Mouse (Mus musculus) thymus, postnatal 4 days (tissue): ENCODE data around the gene Pdzk1.

Source experiments
- DNase-seq: peaks from one replicate; pipeline ENCODE4 v3.0.0; 2021

Gene Pdzk1

DNA sequence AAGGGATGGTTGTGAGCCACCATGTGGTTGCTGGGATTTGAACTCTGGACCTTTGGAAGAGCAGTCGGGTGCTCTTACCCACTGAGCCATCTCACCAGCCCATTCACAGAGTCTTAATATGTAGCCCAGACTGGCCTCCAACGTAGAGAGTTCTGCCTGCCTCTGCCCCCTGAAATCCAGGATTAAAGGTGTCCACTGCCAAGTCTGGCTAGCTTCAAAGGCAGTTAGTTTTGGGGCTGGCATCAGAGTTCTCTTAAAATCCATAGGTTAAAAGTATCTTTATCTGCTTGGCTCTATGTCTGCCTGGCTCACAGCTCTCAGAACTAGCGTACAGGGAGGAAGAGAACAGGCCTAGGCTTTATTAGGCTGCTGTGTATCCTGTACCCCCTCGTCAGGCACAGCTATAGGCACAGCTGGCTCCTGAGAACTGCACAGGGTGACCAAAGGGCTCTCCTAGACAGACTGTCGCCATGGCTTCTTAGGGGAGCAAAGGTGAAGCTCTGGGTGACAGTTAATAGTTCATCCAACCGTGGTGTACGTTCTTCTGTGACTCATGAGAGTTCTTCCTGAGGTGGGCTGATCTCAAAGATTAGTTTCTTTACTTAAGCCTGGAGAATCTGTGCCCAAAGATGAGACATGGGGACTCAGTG is 10.0 kb downstream of the Pdzk1 start:
- no peak for DNase-seq

DNA sequence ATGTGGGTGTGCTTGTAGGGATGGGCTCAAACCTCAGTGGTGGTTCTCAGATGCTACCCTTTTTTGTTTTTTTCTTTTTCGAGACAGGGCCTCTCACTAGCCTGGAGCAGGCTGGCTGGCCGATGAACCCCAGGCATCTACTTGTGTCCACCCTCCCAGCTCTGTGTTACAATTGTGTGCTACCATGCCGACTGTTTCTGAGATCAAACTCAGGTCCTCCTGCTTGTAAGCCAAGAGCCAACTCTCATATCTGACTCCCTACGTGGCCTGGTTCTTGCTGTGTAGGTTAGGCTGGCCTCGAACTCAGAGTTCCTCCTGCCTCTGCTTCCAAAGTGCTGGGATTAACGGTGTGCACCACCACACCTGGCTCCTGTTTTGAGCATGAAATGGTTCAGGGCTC is 16.1 kb downstream of the Pdzk1 start:
- DNase-seq, result peak; percentile 8

DNA sequence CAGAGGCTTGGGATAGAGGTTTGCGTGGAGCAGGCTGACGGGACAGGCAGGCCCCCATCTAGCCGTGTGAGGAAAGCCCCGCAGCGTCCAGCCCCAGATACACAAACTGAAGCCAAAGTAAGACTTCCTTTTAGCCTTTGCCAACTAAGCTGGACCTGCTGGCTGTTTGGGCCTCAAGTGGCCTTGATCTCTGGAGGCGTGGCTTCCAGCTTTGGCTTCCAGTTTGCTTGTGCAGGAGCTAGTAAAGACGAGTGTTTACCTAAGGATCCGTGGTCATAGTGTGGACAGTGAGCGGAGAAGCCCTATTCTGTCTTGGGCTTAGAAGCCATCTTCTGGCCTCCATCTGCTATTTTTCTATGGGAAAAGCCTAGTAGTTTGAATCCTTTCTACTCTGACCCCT is 16.7 kb downstream of the Pdzk1 start:
- DNase-seq, result peak; percentile 7

DNA sequence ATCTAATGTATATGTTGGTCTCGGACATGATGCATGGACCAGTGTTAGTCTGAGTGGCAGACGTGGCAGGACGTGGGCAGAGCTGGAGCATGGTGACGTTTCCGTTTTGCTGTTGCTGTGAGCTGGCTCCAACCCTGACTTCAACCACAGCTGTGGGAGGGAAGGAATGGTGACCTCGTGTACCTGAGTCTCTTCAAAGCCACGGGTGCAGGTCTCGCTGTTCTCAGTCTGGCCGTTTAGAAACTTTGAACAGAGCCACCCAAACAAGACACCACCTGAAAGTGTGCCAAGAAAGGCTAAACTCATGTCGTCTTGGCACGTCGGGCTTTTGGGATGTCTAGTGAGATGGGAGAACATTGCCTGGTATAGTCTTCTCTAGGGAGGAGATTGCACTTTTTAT is 17.9 kb downstream of the Pdzk1 start:
- peak; percentile 42 for DNase-seq

DNA sequence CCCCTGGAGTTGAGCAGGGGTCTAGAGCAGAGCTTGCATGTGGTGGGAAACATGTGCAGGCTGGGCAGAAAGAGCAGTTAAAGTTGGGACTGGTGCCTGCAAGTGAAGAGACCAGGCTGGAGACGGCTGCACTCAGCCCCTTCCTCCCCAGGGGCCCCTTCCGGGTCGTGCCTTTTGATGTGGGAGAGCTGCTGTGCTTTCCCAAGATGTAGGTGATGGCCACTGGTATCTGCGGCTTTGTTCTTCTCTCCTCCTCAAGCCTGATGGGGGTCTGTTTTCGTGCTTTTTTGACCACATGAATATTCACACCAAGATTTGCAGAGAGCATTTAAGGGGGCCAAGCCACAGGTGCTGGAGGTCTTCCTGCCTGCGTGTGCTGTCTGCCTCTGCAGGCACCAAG is 18.6 kb downstream of the Pdzk1 start:
- DNase-seq, result peak; percentile 68

DNA sequence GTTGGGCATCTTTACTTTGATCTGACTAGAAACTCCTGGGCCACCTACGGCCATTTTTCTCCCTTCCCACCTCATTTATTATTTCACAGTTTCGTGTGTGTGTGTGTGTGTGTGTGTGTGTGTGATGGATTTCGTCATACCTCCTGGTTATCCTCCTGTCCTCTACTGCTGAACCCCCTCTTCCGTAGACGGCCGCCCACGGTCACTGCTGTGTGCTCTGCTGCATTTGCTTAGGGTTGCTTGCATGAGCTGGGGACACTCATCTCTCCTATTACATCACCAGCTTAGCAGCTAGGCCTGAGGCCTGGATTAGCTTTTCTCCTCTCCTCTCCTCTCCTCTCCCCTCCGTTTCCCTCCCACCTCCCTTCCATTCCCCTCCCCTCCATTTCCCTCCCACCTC is 19.4 kb downstream of the Pdzk1 start:
- DNase-seq, result peak; percentile 24

DNA sequence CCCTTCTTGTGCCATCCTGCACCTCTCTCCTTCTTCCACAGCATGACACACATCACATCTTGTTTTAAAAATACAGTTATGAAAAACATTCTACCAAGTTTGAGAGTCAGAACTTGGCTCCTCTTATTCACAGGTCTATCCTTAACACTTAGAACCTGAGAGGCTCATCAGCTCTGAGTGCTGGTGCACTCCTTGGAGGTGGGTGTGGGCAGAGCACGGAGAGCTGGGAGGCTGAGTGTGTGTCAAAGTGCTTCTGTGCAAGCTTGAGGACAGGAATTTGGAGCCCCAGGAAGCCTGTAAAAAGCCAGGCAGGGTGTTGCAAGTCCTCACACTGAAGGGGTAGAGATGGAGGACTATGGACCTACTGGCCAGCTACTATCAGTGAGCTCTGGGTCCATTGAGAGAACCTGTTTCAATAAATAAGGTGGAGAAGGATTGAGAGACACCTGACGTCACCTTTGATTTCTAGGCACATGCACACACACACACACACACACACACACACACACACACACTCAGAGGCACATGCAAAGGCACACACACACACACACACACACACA is 20.2 kb downstream of the Pdzk1 start:
- DNase-seq, result peak; percentile 6

DNA sequence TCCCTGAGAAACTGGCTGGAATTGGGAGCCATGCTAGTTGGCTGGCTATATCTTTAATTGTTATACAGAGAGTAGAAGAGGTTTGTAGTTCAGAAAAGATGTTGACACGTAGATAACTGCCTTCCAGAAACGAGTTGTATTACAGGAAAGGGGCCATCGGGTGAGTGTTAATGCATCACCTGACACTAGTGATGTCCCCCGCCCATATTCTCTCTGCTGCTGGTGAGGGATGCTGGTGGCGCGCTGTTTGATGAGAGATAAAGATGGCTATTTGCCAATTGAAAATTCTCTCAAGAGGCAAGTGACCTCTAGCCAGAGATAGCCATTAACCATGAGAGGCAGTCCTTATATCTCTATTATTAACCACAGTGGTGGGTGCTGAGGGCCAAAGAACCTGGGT is 23.5 kb downstream of the Pdzk1 start:
- no peak for DNase-seq

DNA sequence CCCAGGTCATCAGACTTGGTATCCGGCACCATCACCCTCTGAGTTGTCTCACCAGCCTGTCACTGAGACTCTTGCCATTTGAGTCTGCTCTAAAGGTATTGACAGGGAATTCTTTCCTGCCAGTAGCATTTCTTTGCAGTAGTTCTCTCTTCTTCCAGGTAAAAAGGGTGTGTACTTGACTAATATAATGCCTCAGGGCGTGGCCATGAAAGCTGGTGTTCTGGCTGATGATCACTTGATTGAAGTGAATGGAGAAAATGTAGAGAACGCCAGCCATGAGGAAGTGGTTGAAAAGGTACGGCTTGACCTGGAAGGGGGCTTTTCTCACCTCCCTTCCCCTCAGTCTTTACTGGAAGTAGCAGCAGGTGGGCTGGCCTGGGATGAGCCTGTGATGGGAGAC is 25.3 kb downstream of the Pdzk1 start:
- DNase-seq, result no peak

DNA sequence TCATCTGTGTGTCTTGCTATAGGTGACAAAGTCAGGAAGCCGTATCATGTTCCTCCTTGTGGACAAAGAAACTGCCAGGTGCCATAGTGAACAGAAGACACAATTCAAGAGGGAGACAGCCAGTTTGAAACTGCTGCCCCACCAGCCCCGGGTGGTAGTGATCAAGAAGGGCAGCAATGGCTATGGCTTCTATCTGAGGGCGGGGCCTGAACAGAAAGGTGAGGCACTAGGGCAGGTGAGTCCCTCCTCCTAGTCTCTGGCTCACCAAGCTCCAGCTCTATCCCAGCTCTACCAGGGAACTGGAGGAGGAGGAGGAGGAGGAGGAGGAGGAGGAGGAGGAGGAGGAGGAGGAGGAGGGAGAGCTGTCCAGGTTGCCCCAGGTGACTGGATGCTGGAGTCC is 26.7 kb downstream of the Pdzk1 start:
- no peak for DNase-seq

DNA sequence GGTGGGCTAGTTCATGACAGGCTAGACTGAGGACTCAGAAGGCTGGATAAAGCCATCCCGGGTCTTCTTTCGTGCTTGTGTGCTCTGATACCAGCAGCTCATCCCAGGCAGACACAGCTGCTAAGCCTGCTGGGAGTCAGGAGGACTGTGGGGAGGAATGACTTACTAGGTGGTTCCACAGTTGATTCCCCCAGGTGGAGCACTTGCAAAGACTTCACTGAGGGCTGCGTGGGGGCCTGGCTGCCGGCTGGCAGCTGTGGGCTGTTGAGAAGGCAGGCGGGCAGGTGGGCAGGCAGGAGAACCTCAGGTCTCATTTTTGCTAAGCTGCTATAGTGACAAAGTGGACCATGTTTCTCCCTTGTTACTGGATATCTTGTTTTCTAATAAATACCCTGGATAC is 31.4 kb downstream of the Pdzk1 start:
- no peak for DNase-seq

DNA sequence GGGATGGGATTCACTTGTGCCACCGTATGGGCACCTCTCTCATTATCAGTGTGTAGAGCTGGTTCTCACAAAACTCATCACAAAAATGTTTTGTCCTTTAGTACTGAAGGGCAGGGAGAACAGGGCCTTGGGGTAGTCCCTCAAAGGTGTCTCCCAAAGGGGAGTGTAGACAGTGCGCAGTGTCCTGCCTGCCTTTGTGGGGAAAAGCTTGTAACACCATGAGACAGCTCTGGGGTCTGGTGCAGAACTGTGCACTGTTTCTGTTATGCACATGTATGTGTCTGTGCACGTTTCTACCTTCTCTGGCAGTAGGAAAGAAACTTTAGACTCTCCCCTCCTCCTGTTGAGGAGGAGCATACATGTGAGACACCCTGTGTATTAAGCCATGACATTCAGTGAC is 38.8 kb downstream of the Pdzk1 start:
- no peak for DNase-seq

DNA sequence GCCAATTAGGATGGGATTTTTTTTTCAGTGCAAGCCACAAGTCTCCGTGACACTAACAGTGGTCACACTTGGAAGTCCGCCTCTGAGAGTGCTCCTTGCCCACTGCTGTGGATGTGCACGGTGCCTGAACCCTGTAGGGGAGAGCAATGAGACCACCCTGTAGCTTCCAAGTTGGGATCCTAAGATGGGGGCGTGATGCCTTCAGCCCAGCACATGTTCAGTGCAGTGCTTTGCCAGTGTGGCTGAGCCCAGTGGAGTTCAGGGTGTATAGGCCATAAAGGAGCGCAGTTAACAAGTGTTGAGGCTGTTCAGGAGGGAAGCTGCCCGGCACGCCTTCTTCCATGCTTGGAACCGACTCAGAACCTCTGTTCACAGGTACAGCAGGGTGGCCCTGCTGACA is 39.5 kb downstream of the Pdzk1 start:
- DNase-seq, result no peak

DNA sequence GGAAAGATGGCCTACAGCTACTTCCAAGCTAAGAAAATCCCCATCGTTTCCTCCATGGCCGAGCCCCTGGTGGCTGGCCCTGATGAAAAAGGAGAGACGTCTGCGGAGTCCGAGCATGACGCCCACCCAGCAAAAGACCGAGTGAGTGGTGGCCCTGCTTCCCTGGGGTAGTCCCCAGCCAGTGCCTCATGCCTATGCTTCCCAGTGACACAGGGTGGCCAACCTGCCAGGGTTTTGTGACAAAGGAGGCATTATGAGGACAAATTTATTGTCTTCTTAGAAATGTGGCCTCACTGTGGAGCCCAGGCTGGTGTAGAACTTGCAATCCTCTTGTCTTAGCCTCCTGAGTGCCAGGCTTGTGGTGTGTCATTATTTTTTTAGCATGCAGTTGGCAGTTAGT is 40.0 kb downstream of the Pdzk1 start:
- no peak for DNase-seq

DNA sequence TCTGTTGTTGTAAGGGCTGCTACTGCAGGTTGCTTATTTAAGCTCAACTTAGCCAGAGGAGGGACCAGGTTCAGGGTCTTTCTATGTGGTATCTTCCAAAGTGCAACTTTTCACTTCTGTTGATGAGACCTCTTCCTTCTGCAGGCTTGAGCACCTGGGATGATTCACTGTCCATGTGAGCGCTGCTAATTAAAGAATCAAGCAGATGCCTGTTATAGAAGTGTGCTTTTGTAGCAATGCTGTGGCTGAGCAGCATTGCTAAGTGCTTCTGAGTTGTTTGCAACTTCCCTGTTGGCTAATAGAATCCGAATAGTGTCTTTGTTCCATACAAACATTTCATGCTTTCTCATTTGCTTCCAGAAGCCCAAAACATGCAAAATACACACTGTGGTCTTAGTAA is 41.2 kb downstream of the Pdzk1 start:
- no peak for DNase-seq

DNA sequence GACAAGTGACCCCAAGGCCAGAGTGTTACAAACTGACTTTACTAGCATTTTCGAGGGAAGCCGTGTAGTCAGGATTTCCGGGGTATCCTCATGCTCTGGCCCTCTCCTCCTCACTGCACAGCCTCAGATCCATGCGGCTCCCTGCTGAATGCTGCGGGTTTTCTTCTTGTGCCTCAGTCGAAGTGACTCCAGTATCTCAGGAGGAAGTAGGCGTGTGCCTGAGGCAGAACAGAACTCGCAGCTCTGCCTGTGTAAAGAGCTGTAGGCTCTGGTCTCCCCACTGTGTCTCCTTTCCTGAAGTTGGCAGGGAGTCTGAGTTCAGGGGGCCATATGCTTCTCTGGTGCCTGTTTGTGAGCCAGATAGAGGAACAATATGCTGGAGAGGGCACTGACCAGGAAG is 42.0 kb downstream of the Pdzk1 start:
- DNase-seq, result no peak

DNA sequence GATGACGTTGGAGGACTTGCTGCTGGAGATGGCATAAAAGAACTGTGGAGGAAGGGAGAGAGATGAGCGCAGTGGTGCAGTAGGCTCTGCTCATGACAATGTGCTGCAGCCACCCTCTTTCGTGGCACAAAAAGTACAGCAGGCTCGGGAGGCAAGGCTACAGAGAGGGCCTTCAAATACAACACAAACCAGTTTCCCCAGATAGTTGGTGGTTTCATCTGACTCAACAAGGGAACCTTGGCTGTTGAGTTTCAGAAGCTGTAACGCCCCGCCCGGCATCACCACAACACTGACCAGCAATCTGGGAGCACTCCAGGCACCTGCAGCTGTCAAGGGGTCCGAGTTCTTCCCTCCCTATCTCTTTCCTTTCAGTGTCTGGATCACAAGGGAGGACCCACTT is 43.4 kb downstream of the Pdzk1 start:
- no peak for DNase-seq

DNA sequence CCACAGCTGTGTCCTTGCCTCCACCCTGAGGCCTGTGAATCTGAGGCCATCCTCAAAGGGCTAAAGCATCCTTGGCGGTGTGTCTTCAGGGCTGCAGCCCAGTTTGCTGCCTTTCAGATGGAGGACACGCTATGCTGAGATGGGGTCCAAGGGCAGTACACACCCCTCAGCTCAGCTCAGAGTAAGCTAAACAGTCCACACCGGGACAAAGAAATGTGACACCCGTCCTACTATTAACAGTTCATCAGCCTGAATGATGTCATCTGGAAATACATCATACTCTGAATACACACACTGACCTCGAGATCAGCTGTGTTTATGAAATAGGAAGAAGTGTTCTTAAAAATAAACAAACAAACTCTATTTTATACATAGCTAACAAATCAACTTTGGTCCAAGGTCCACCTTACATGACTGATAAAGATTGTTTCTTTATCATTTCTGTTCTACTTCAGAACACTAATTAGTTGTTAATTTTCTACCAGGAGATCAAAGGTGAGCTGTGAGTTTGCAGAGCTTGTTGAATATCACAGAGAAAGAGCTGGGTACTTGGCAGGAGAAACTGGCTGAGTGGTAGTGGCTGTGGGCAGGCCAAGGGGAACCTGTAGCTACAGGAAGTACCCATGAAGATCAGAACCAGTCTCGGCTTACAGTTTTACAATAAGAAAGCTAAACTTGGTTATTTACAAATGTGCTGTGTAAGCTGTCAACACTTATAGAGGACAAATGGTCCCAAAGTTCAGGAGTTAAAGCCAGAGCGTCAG is 45.9 kb downstream of the Pdzk1 start:
- DNase-seq, result no peak

DNA sequence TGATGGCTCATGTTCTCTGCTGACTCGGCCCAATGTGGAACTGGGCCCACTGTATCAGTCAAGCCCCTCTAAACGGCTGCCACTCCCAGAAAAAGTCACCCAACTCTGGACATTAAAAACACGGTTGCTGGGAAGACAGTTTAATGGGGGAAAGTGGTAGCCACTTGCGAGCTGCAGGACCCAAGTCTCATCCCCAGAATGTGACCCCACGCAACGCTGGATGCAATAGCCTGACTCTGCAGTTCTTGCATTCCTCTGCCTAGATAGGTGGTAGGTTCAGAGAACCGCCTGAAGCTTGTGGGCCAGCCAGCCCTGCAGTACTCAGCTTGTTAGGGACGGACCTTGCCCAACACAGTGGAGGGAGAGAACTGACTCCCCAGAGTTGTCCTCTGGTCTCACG is 50.5 kb downstream of the Pdzk1 start:
- DNase-seq, result no peak

DNA sequence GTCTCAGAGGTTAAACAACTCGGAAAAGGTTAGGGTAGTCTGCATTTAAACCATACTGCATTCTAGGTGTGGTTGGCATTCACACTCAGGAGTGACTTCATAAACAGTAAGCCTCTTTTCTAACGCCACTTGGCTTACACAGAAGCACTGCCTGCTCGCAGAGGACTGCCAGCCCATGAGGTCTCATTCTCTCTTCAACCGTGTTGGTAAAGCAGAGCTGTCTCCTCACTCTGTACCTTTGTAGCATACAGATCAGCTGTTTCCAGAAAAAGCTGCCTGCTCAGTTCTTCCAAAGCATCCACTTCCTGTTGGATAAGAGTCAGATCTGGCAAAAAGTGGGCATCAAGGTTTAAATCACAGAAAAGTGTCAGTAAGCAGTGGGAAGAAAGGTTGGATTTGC is 51.3 kb downstream of the Pdzk1 start:
- DNase-seq, result no peak

DNA sequence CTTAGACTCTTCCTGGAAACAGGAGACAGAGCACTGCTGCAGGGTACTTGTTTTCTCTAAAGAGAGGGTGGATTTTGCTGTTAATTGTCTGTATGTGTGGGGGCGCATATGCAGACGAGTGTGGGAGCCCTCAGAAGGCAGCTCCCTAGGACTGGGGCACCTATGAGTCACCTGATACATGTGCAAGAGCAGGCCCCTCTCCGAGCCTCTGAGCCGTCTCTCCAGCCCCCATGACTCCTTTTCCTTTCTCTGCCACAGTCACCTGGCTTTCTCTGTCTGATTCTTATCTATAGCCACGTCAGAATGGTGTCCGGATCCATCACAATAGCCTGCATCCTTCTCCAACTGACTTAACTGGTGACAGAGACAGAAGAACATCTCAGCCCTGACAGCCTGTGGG is 52.5 kb downstream of the Pdzk1 start:
- DNase-seq, result no peak

DNA sequence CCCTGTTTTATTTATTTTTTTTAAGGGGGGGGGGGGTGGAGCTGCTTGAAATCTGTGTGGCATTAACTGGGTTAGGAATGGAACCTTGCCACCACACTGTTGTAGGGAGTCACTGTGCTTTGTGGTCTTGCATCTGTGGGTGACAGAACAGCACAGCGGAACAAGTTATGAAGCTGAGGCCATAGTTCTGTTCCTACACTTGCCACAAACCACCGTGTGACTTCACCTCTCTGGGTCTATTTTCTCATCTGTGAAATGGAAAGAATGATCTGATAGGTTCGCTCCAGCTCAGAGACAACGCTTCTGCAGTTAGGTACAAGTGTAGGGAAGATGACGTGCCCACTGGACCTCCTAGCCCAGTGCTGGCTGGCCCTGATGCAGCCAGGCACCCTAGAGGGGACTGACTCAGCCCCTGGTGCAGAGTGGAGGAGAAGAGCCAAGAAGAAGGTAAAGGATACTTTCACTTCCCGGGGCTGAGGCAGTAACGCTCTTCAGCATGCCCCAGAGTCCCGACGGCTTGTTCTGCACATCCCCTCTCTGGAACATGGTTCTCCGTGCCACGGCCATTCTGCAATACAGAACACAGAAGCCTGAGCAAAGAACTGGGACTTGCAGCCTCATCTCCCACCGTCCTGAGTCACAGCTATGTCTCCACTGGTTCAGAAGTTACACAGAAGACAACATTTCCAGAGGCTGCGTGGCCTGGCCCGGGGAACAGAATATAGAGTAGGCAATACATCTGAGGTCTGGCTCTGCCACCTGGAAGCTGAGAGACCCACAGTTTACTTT is 53.2 kb downstream of the Pdzk1 start:
- DNase-seq, result no peak

DNA sequence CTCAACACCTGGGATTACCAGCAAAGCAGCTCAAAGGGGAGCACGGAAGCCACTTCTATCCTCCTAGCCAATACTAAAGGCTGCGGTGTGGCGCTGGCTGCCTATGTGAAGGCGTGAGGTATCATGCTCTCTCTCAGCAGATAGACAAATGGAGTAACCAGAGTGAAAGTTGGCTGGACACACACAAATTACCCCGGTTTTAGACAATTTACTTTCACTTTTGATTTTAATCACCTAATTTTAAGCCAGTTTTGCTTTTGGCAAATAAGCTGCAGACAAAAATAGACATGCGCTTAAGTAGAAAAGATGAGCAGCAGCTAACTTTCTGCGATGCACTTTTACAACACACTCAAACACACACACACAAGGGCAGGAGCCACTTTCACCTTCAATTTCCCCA is 54.6 kb downstream of the Pdzk1 start:
- DNase-seq, result no peak
